Mouse (Mus musculus) ES-Bruce4 (cell line): ENCODE results near the gene Rasgrp1. TPM values are rescaled to one million over a fixed set of nuclear protein-coding genes. Genes with fewer than 3 reads are reported as not detected.

Experiments
- H3K27ac ChIP-seq: 2 replicates; pipeline ENCODE4 v1.5.1; 2012; ENCODE audit warnings: low read length, inconsistent platforms; ENCODE audit not compliant: insufficient read depth
- H3K27me3 ChIP-seq: 2 replicates; pipeline ENCODE4 v1.6.1; 2012; ENCODE audit warnings: mild to moderate bottlenecking, low read length, inconsistent platforms; ENCODE audit not compliant: control insufficient read depth, poor library complexity, insufficient read depth, severe bottlenecking
- H3K36me3 ChIP-seq: 2 replicates; pipeline ENCODE4 v1.6.1; 2012; ENCODE audit warnings: inconsistent platforms, mild to moderate bottlenecking, low read length, moderate library complexity; ENCODE audit not compliant: control insufficient read depth, poor library complexity, insufficient read depth, severe bottlenecking
- H3K4me1 ChIP-seq: one replicate; pipeline ENCODE4 v1.8.1; 2011; ENCODE audit warnings: low read length; ENCODE audit not compliant: control insufficient read depth, insufficient read depth
- H3K4me3 ChIP-seq: 2 replicates; pipeline ENCODE4 v1.5.1; 2011; ENCODE audit warnings: low read depth, mild to moderate bottlenecking, low read length
- H3K9ac ChIP-seq: 2 replicates; pipeline ENCODE4 v1.6.1; 2012; ENCODE audit warnings: low read depth, mild to moderate bottlenecking, inconsistent platforms; ENCODE audit not compliant: poor library complexity, severe bottlenecking
- H3K9me3 ChIP-seq: replicated peaks from 2 replicates; pipeline ENCODE4 v1.6.1; 2012; ENCODE audit warnings: mild to moderate bottlenecking, low read length, inconsistent platforms; ENCODE audit not compliant: control insufficient read depth, poor library complexity, insufficient read depth, severe bottlenecking
- CTCF ChIP-seq: IDR thresholded peaks from one replicate; pipeline ENCODE4 v1.8.1; 2011; ENCODE audit warnings: low read depth, low read length
- EP300 ChIP-seq: IDR thresholded peaks from 2 replicates; pipeline ENCODE4 v1.6.1; 2011; ENCODE audit warnings: low read depth, low read length; ENCODE audit not compliant: insufficient read depth
- POLR2A ChIP-seq: IDR thresholded peaks from one replicate; pipeline ENCODE4 v1.8.1; 2011; ENCODE audit warnings: low read length; ENCODE audit not compliant: insufficient read depth
- polyA plus RNA-seq: library from polyadenylated mRNA; stranded (reverse); fragments of >200 nt; gene quantifications from 2 replicates; pipeline ENCODE4 v1.2.4, GENCODE M21; 2011; ENCODE audit warnings: low read depth; ENCODE audit not compliant: missing spikeins, insufficient read depth, insufficient read length

The Rasgrp1 gene
- polyA plus RNA-seq, 1 experiment = 1.4 TPM

DNA sequence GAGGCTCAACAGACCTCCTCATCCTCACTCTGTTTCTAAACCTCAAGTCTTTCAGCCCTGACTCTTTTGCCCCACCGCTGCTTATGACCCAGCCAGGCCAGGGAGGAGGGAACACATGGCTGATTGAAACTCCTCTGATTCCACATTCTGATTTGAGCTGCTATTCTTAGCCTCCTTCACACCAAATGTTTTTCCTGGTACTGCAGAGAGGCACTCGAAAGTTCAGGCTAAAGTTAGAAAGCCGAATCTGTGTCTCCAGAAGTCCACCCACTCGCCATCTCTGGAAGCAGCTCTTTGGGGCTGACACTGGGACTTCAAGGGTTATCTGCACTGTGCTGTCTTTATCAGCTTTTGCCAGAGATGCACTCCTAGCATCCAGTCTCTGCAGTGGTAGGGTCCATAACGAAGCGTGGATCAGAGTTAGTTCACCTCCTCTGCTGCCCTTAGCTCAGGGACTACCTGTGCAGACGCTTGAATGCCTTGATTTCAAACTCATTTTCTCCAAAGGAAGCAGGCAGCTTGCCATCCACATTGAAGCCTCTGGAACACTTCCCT lies 43.3 kb upstream of the Rasgrp1 start:
- no peaks in the 10 kb centered on the region for H3K36me3 ChIP-seq
- no peak overlapping the region for H3K27ac ChIP-seq
- H3K9ac ChIP-seq = no peak overlapping the region
- no peaks in the 10 kb centered on the region for H3K9me3 ChIP-seq
- H3K4me3 ChIP-seq = no peak overlapping the region
- H3K4me1 ChIP-seq = no peaks in the 10 kb centered on the region
- no peak for TF ChIP-seq EP300
- no peak for TF ChIP-seq CTCF
- TF ChIP-seq POLR2A = no peak
- no peaks in the 10 kb centered on the region for H3K27me3 ChIP-seq

GRCm38 (mm10) chr2:117381314-117381713 lies 38.5 kb upstream of the Rasgrp1 start:
- Histone ChIP-seq H3K27ac (no peak overlapping the region), H3K36me3 (no peaks in the 10 kb centered on the region), H3K9ac (no peak overlapping the region), H3K9me3 (no peaks in the 10 kb centered on the region), H3K4me1 (no peaks in the 10 kb centered on the region), H3K27me3 (no peaks in the 10 kb centered on the region), H3K4me3 (no peak overlapping the region)
- TF ChIP-seq EP300 (no peak), CTCF (no peak), POLR2A (no peak)

DNA sequence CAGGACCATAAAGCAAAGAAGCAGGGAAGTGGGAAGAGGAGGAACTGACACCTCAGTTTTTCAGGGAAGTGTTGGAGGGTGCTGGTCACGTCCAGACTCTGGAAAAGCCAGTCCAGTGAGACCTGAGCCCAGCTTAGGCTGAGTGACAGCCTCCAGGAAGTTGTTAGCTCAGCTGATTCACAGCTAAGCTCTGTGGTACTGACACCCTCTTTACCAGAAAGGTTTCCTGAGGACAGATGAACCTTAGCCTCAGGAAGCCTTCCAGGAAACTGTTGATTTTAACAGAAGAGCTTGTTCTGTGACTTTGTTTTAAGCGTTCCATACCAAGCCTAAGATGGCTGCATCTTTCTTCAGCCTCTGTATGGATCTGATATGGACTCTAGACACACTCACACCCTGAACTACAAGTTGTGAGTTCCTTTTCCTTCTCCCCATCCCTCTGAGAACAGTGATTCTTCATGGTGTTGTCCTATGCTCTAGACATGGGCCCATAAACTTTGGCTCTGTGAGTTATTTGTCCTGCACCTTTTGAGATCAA lies 31.6 kb upstream of the Rasgrp1 start:
- H3K4me3 ChIP-seq = no peak overlapping the region
- no peak overlapping the region for H3K9ac ChIP-seq
- no peaks in the 10 kb centered on the region for H3K4me1 ChIP-seq
- H3K27me3 ChIP-seq = no peaks in the 10 kb centered on the region
- H3K27ac ChIP-seq = no peak overlapping the region
- H3K36me3 ChIP-seq = no peaks in the 10 kb centered on the region
- TF ChIP-seq CTCF (no peak), POLR2A (no peak), EP300 (no peak)
- no peaks in the 10 kb centered on the region for H3K9me3 ChIP-seq

DNA sequence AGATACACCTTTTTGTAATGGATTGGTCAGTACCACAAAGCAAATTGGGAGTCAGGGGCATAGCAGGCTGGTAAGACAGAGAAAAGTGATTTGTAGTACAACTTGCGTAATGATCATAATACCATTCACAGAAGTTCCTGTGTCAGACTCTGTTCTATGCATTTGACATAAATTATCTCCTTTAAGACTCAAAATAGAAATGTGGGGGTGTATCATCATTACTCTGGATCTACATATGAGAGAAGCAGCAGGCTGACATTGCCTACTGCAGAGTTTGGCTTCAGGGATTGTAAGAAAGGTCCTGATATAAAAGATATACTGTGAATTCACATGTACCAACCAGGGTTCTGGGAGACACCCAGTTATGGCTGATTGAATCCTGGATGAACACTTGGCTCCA lies 28.9 kb upstream of the Rasgrp1 start:
- no peaks in the 10 kb centered on the region for H3K4me1 ChIP-seq
- H3K9ac ChIP-seq = no peak overlapping the region
- no peaks in the 10 kb centered on the region for H3K36me3 ChIP-seq
- no peaks in the 10 kb centered on the region for H3K27me3 ChIP-seq
- H3K9me3 ChIP-seq = no peaks in the 10 kb centered on the region
- no peak overlapping the region for H3K4me3 ChIP-seq
- H3K27ac ChIP-seq = no peak overlapping the region
- TF ChIP-seq POLR2A (no peak), EP300 (no peak), CTCF (no peak)

GRCm38 (mm10) chr2:117366478-117366877 lies 23.7 kb upstream of the Rasgrp1 start:
- Histone ChIP-seq H3K9me3 (no peaks in the 10 kb centered on the region), H3K4me1 (no peaks in the 10 kb centered on the region), H3K27me3 (no peaks in the 10 kb centered on the region), H3K27ac (no peak overlapping the region), H3K36me3 (no peaks in the 10 kb centered on the region), H3K4me3 (no peak overlapping the region), H3K9ac (no peak overlapping the region)
- TF ChIP-seq CTCF = no peak
- TF ChIP-seq POLR2A = no peak
- TF ChIP-seq EP300 = no peak

GRCm38 (mm10) chr2:117364056-117364455 lies 21.3 kb upstream of the Rasgrp1 start:
- Histone ChIP-seq H3K9me3 (no peaks in the 10 kb centered on the region), H3K4me1 (no peaks in the 10 kb centered on the region), H3K9ac (no peak overlapping the region), H3K27me3 (no peaks in the 10 kb centered on the region), H3K36me3 (no peaks in the 10 kb centered on the region), H3K4me3 (no peak overlapping the region), H3K27ac (no peak overlapping the region)
- TF ChIP-seq EP300 (no peak), POLR2A (no peak), CTCF (no peak)
